Mouse (Mus musculus) myocyte (in vitro differentiated cells): ENCODE measurements around the gene Pdlim1.
"Not testable (repeated sequence)": the region's sequence is repeated elsewhere in the genome, so short reads cannot be mapped to it uniquely, and the experiment has no call there.

Experiments used
- POLR2A ChIP-seq: IDR thresholded peaks from one replicate; pipeline ENCODE4 v1.6.1; 2011; ENCODE audit warnings: low read depth, mild to moderate bottlenecking, control low read depth, moderate library complexity; ENCODE audit not compliant: insufficient read length
- POLR2AphosphoS2 ChIP-seq: IDR thresholded peaks from one replicate; pipeline ENCODE4 v1.6.1; 2011; ENCODE audit warnings: low read depth, control low read depth; ENCODE audit not compliant: insufficient read length
- USF1 ChIP-seq: IDR thresholded peaks from one replicate; pipeline ENCODE4 v1.6.1; 2011; ENCODE audit warnings: low read depth, mild to moderate bottlenecking, control low read depth, moderate library complexity

GRCm38 (mm10) chr19:40222307-40222706 is 49.3 kb downstream of the Pdlim1 start:
- TF ChIP-seq POLR2AphosphoS2, POLR2A, USF1: not testable (repeated sequence)
